Mouse (Mus musculus) G1E (cell line): ENCODE results near the gene Xpo6.

Experiments used
- CTCF ChIP-seq: IDR thresholded peaks from 2 replicates; pipeline ENCODE4 v1.5.1; 2012; ENCODE audit warnings: low read depth, low read length, inconsistent platforms, mixed read lengths
- GATA1 ChIP-seq: IDR thresholded peaks from 2 replicates; pipeline ENCODE4 v1.6.1; 2012; ENCODE audit warnings: borderline replicate concordance, low read length, inconsistent platforms, mixed read lengths
- GATA2 ChIP-seq: IDR thresholded peaks from 2 replicates; pipeline ENCODE4 v1.6.1; 2012; ENCODE audit warnings: low read depth, low read length, inconsistent platforms, borderline replicate concordance

DNA sequence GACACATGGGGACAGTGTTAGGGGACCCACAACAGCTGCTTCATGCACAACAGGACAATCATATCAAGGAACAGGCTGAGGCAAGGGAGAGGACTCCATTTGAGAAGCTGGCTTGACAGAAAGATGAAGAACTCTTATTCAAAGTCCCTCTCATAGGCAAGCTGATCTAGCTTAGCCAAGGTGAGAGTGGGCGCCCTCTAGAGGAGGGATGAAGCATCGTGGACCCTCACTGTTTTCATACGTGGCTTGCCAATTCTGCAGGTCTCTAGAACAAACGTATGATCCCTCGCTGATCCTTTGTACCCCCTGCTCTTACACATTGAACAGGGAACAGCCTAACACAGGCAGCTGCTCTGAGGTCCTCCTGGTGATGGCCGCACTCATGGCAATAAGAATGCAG is 110.5 kb downstream of the Xpo6 start:
- TF ChIP-seq CTCF (peak; percentile 96), GATA1 (no peak), GATA2 (no peak)
